Mouse (Mus musculus): ENCODE measurements around the gene BC067074.

The BC067074 gene

DNA sequence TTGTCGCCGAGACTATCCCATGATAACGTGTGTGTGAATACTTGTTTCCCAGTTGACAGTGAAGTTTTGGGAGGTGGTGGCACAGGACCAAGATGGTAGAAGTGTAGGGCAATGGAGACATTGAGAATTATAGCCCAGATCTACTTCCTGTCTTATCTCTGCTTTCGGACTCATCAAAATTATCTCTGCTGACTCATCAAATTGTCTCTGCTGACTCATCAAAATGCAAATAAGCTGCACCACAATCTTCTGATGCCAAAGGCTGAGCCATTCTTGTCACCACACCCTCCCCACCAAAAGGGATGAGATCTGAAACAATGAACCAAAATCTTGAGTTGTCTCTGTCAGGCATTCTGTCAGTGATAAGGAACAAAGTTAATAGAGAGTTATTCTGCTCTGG, 132.9 kb downstream of the BC067074 start:
- no peak for DNase-seq (ENCODE audit: extremely low spot score, low read depth, low spot score)

All from hindlimb bud, embryonic 11.5 days (tissue).